Mouse (Mus musculus) brown adipose tissue, adult 24 weeks (tissue): Measurements from ENCODE around the gene Chrnb1. TPM values are rescaled to one million over a fixed set of nuclear protein-coding genes. Genes with fewer than 3 reads are reported as not detected.

Source experiments
- H3K27ac ChIP-seq: fragments of 200-500 bp; replicated peaks from 2 replicates; pipeline ENCODE4 v1.5.1; 2012; ENCODE audit warnings: low read depth, mild to moderate bottlenecking, low read length
- H3K4me1 ChIP-seq: fragments of 200-500 bp; 2 replicates; pipeline ENCODE4 v1.6.1; 2012; ENCODE audit warnings: low read length, mixed read lengths; ENCODE audit not compliant: control insufficient read depth, insufficient read depth, insufficient read length
- H3K4me3 ChIP-seq: fragments of 200-500 bp; 2 replicates; pipeline ENCODE4 v1.5.1; 2012; ENCODE audit warnings: low read depth, mild to moderate bottlenecking, low read length, moderate library complexity; ENCODE audit not compliant: insufficient read depth
- polyA plus RNA-seq: library from polyadenylated mRNA; stranded (reverse); fragments of >200 nt; gene quantifications from 2 replicates; pipeline ENCODE4 v1.2.4, GENCODE M21; 2012; ENCODE audit not compliant: missing spikeins, insufficient read depth, insufficient read length

Gene Chrnb1
- polyA plus RNA-seq, 1 experiment: 1.7 TPM

- Histone ChIP-seq H3K27ac (no peak overlapping the region), H3K4me1 (peaks cover 9% of the 10 kb centered on the region), H3K4me3 (no peak overlapping the region)
Measured at GRCm38 (mm10) chr11:69797924-69798323, 2.2 kb upstream of the Chrnb1 start.

- Histone ChIP-seq H3K27ac (no peak overlapping the region), H3K4me1 (peaks cover under 1% of the 10 kb centered on the region; the same call in 1 of the 2 replicates), H3K4me3 (peak overlapping the region; percentile 38)
Measured at GRCm38 (mm10) chr11:69795983-69796435, 266 bp upstream of the Chrnb1 start.

- H3K4me3 ChIP-seq: no peak overlapping the region
- no peaks in the 10 kb centered on the region for H3K4me1 ChIP-seq
Measured at GRCm38 (mm10) chr11:69793429-69793828, 2.3 kb downstream of the Chrnb1 start.

GRCm38 (mm10) chr11:69791420-69791819 is 4.3 kb downstream of the Chrnb1 start:
- Histone ChIP-seq H3K4me1 (no peaks in the 10 kb centered on the region), H3K27ac (no peak overlapping the region), H3K4me3 (no peak overlapping the region)

More at GRCm38 (mm10) chr11:69793429-69793828, 2.3 kb downstream of the Chrnb1 start:
- H3K27ac ChIP-seq: no peak overlapping the region

GRCm38 (mm10) chr11:69789431-69789830 is 6.3 kb downstream of the Chrnb1 start:
- Histone ChIP-seq H3K4me1 (0 out of 2 replicates have a peak, but pooled peaks cover 3% of the 10 kb centered on the region), H3K27ac (no peak overlapping the region), H3K4me3 (no peak overlapping the region)

- Histone ChIP-seq H3K27ac (no peak overlapping the region), H3K4me1 (0 out of 2 replicates have a peak, but pooled peaks cover 3% of the 10 kb centered on the region), H3K4me3 (no peak overlapping the region)
Measured at GRCm38 (mm10) chr11:69787306-69787705, 8.4 kb downstream of the Chrnb1 start.

GRCm38 (mm10) chr11:69784793-69785272 is 10.9 kb downstream of the Chrnb1 start:
- 0 out of 2 replicates have a peak, but pooled peaks cover 3% of the 10 kb centered on the region for H3K4me1 ChIP-seq
- H3K27ac ChIP-seq: peak overlapping the region; percentile 36
- H3K4me3 ChIP-seq: peak overlapping the region; percentile 42

- H3K27ac ChIP-seq: no peak overlapping the region
- no peak overlapping the region for H3K4me3 ChIP-seq
- 0 out of 2 replicates have a peak, but pooled peaks cover 3% of the 10 kb centered on the region for H3K4me1 ChIP-seq
Measured at GRCm38 (mm10) chr11:69781828-69782227, 13.9 kb downstream of the Chrnb1 start.

- Histone ChIP-seq H3K4me3 (no peak overlapping the region), H3K4me1 (no peaks in the 10 kb centered on the region), H3K27ac (no peak overlapping the region)
Measured at GRCm38 (mm10) chr11:69778985-69779384, 16.8 kb downstream of the Chrnb1 start.

- H3K4me3 ChIP-seq: no peak overlapping the region
- H3K4me1 ChIP-seq: no peaks in the 10 kb centered on the region
- no peak overlapping the region for H3K27ac ChIP-seq
Measured at GRCm38 (mm10) chr11:69778258-69778982, 17.3 kb downstream of the Chrnb1 start.

GRCm38 (mm10) chr11:69777504-69778257 is 18.1 kb downstream of the Chrnb1 start:
- Histone ChIP-seq H3K27ac (no peak overlapping the region), H3K4me3 (no peak overlapping the region), H3K4me1 (no peaks in the 10 kb centered on the region)

- H3K4me1 ChIP-seq: no peaks in the 10 kb centered on the region
- no peak overlapping the region for H3K4me3 ChIP-seq
- H3K27ac ChIP-seq: no peak overlapping the region
Measured at GRCm38 (mm10) chr11:69776488-69776887, 19.3 kb downstream of the Chrnb1 start.

GRCm38 (mm10) chr11:69775716-69776115 is 20.0 kb downstream of the Chrnb1 start:
- Histone ChIP-seq H3K4me1 (no peaks in the 10 kb centered on the region), H3K27ac (no peak overlapping the region), H3K4me3 (no peak overlapping the region)

- H3K27ac ChIP-seq: no peak overlapping the region
- H3K4me3 ChIP-seq: no peak overlapping the region
- H3K4me1 ChIP-seq: no peaks in the 10 kb centered on the region
Measured at GRCm38 (mm10) chr11:69774961-69775360, 20.8 kb downstream of the Chrnb1 start.

GRCm38 (mm10) chr11:69767625-69767909 is 28.2 kb downstream of the Chrnb1 start:
- Histone ChIP-seq H3K4me1 (peaks cover 14% of the 10 kb centered on the region), H3K4me3 (peak overlapping the region; percentile 90), H3K27ac (peak overlapping the region; percentile 77)
